Mouse (Mus musculus): ENCODE measurements around the gene Lrg1.

The Lrg1 gene

DNA sequence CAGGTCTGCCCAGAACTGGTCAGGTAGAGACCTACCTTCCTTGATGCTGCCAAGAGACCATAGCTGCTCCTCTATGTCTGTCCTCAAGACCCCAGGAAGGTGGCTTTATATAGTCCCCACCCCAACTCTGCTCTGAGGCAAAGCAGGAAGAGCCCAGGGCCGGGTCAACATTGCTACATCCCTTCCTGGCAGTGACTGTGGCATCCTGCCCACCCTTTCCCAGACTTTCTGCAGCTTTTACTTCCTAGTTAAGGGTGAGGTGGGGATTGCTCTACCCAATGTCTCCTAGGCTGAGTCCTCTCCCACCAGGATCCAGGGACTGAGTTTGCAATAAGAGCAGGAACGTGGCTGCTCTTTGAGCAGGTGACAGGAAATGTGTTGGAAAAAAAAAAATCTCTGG, at the start of gene Lrg1:
Gene Lrg1, minus strand, starts transcription at position 176 of the 400 bp plus-strand sequence.
- DNase-seq (ENCODE audit: low spot score): no peak

DNA sequence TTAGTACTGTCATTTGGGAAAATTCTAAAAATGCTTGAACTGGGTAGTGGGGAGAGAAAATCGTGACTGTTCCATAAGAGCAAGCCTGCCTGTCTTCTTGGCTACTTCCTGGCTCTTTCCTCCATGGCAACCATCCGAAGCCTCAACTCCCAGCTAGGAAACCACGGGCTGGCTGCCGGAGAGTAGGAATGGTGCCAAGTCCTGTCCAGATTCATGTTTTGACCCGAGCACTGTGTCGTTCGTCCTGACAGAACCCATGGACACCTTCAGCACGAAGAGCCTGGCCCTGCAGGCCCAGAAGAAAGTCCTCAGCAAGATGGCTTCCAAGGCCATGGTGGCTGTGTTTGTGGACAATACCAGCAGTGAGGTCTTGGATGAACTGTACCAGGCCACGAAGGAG, 49.7 kb upstream of the Lrg1 start:
- no peak for DNase-seq (ENCODE audit: low spot score)

DNA sequence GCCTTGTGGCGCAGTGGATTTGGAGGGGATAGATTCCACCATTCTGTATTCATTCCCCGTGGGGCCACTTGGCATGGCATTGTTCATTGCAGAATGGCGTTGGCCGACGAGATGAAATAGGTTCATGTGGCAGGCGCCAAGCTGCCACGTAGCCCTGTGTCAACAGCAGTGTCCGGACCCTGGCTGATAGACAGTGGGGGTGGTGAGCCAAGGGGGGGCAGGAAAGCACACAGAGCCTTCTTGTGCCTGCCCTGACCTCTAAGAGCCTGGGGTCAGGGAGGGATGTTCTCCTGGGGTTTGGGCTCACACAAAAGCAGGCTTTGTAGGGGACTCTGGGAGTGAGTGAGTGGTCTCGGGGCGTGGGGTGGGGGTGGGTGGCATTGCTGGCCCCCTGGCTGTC, 48.8 kb upstream of the Lrg1 start:
- no peak for DNase-seq (ENCODE audit: low spot score)

DNA sequence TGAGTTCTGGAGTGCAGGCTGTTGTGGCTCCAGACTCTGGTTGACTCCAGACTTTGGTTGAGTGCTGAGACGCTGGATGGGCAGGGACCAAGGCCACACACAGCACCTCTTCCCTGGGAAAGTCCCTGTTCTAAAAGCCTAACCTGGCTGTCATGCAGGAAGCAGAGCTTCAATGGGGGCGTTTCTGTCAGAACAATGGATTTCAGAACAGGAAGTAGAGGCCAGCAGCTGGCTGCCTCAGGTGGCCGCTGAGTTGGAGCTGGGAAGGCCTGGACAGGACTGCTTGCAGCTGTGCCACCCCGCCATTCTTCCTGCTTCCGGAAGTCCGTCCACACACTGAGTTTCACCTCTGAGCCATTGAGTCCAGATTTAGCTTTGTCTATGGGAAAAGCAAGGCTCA, 48.0 kb upstream of the Lrg1 start:
- no peak for DNase-seq (ENCODE audit: low spot score)

DNA sequence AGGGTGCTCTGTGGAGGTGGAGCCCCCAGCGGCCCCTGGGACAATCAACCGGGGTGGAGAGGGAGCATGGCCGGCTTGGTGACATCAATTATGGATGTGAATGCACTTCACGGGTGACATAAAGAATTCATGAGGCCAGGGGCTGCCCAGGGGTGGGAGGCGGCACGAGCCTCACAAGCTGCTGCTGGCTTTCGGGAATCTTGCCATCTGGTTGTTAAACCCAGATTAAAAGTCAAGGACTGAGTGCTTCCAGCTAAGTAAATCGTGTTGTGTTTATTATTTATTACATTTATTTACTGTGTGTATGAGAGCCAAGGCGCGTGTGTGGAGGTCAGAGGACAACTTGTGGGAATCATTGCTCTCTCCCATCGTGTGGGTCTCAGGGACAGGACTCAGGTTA, 43.9 kb upstream of the Lrg1 start:
- no peak for DNase-seq (ENCODE audit: low spot score)

DNA sequence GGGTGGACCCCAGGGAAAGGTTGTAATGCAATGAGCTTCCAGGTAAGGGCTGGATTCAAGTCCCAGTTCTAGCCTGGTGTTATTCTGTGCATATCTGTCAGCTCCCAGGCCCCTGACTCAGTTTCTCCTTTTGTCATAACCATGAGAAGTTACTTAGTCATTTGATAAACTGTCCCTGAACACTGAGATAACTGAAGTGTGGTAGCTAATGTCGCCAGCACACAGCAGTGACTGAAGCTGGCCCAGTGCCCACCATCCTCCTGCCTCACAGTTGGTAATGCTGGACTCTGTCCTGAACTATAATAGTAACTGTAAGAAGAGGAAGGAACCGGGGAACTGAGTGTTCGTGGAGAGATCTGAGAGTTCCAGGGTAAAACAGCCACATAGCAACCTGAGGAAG, 42.7 kb upstream of the Lrg1 start:
- no peak for DNase-seq (ENCODE audit: low spot score)

DNA sequence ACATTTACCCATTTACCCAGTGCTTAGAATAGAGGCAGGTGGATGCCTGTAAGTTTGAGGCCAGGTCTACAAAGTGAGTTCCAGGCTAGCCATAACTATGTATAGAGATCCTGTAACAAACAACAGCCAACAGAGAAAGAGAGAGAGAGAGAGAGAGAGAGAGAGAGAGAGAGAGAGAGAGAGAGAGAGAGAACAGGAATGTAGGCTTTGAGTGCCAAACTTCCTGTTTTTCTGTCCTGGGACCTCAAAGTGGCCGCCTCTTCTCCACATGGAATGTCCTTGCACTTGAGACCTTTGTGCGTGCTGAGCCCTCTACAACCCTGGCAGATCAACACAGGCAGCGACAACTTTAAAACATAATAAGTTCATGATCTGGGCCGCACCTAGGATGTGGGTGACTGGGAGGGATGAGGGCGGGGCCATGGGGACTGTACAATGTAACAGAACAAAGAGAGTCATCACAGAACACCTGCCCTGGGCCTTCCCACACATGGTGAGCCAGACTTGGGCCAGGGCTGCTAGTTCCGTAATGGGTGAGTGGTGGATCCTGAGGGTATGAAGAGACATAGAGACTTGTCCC, 41.8 kb upstream of the Lrg1 start:
- DNase-seq (ENCODE audit: low spot score): no peak

DNA sequence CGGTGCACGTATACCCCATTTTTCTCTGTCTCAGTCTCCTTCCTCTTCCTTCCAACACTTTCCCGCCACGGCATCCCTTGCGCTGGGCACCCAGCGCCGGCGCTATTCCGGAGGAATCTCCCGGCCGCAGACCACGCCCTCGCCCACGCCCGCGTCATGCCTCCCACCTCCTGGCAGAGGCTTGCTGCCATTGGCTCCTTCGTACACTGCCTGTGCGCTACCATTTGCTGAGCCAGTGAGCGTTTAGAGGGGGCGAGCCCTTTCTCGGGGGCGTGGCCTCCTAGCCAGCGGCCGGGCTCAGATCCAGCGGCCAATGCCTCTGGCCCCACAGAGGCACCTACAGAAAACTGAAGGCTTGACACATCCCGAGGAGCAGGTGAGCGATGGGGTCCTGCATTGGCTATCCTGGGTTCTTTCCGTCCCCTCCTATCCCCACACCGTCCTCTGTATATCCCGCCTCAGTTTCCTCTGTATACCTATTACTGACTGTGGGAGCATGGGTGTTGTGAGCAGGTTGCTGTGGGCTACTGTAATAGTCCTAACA, 40.5 kb upstream of the Lrg1 start, which contains the start of gene Tnfaip8l1:
Gene Tnfaip8l1, plus strand, starts transcription at position 247 of the 544 bp plus-strand sequence.
- DNase-seq (ENCODE audit: low spot score): peak; percentile 85

DNA sequence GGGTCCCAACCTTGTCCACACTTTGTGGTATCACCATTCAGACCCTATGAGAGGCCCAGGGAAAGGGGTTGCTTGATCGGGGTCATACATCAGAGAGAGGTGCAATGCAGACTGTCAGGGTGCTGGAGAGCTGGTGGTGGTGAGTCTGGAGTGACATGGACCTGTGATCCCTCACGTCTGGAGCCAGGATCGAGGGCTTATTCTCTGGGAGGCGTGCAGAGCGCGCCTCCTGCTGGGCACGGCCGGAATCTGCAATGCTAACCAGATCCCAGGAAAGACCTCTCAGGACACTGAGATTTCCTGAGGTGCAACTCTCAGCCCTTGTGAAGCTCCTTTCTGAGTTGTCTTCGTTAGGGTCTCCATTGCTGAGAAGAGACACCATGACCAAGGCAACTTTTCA, 37.9 kb upstream of the Lrg1 start:
- no peak for DNase-seq (ENCODE audit: low spot score)

DNA sequence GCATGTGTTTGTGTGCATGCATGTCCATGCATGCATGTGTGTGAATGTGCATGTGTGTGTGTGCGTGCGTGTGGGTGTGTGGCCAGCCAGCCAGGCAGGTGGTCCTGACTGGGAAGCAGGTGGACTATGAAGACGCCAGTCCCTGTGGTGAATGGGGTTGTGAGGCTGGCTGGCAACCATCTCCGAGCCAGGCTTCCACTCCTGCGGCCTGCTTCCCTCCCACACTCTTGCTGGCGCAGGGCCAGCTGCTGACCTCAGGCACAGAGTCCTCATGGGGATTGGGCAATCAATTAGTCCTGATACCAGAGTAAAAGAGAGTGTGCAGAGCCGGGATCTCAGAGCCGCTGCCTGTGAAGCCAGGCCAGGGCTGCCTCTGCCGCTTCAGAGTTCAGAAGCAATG, 31.8 kb upstream of the Lrg1 start:
- no peak for DNase-seq (ENCODE audit: low spot score)

DNA sequence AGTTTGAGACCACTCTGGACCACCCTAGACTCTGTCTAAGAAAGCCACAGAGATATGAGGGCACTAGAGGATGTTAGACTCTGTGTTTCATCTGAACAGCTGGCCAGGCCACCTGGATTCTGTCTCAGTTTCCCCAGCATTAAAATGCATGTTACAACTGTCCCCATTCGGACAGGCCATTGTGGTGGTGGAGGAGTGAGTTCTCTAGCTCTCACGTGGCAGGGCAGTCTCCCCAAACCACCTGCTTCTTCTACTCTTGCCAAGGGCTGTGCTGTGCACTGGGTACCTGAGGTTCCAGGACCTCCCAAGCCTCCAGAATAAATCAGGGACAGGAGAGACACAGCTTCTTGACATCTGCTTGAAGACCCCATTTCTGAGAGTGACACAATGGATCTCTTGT, 28.1 kb upstream of the Lrg1 start:
- DNase-seq (ENCODE audit: low spot score): no peak

DNA sequence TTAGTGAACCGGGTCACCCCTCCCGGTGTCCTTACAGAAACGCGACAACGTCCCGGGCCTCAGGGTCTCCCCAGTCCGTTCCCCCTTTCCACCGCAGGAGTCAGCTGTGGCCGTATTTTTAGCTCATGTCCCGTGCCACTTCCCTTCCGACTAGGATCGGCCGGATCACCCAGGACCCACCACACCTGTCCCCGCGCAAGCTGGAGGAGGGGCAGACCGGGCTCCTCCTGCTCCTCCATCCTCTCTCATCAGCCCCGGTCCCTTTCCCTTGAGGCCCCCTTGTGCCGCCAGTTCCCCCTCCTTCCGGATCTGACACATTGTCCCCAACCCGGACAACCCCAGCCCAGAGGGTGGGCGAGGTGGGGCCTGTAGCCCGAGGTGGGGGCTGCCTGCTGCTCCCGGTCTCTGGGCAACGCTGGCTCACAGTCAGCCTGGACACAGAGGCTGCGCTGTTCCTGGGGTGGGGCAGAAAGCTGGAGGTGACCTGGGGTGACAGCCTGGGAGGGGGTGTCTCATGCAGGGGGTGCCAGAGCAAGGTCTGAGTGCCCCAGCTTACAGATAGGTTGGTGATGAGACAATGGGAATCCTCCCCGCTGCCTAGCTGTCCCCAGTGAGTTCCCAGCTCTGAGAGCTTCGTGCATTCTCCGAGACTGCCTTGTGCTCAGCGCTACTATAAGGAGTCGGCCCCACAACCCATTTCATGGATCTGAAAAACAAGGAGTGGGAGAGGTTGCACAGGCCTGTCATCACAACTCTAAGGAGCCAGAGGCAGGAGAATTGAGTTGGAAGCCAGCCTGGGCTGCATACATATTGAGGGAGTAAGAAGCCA, 27.2 kb upstream of the Lrg1 start:
- DNase-seq (ENCODE audit: low spot score): no peak

DNA sequence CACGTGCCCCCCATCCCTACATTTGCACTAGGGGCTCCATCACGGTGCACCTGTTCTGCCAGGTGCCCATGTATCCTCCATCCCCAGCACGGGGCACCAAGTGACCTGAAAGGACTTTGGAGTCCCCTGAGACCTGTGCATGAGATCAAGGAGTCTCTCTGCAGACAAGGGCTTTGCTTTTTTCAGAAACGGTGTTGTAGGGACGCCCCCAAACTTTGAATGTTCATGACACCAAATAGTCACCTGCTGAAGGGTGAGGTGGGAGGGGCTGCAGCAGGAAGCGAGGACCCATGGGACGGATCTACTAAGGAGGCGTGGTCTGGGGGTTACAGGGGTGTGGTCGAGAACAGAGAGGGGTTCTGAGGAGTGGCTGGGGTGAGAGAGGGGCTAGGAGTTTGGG, 26.5 kb upstream of the Lrg1 start:
- DNase-seq (ENCODE audit: low spot score): no peak

DNA sequence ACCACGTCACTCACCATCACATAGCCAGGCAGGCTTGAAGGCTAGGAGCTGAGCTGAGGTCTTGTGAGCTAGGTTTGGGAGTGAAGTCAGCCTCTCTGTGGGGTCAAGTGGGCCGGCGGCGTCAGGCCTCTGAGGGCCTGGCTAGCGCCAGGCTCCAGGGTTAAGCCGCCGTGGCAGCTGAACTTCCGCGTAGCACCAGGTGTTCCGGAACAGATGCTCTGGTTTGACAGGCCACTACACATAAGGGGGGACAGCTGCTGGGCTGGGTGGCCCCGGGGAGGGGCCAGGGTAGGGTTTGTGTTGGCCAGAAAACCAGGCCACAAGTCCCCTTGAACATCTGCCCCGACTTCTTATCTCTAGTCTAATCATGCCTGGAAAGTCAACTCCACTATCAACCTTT, 25.6 kb upstream of the Lrg1 start:
- no peak for DNase-seq (ENCODE audit: low spot score)

DNA sequence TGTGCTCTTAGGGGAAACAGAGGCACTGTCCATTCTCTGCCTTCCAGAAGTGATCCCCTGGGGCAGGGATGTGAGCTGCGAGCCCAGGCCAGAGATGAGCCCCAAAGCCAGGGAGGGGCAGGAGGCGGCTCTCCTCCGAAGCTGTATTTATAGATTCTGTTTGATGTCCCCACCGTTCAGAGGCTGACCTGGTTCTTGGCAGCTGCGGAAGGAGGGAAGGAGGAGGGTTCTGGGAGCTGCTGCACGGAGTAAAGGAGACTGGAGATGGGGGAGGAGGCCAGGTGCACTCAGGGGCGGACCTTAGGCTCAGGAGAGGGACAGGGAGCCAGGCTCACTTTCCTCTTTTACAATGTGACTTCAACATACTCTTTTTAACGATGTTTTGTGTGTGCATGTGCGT, 24.3 kb upstream of the Lrg1 start:
- DNase-seq (ENCODE audit: low spot score): no peak

DNA sequence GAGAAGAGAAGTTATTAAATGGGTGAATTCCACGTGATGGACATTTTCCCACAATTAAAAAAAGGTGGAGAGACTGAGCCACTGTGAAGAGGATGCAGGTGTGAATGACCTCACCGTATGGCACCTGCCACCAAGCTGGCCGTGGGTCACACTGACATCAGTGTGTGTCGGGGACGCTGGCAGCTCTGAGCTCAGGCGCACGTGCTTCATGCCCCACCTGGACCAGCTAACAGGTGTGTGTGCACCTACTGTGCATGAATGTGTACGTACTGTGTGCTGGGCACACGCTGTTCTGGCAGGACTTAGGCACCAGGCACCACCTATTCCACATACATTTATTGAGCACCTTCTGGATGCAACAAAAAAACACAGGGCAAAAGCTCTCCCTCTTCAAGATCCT, 22.7 kb upstream of the Lrg1 start:
- DNase-seq (ENCODE audit: low spot score): no peak

DNA sequence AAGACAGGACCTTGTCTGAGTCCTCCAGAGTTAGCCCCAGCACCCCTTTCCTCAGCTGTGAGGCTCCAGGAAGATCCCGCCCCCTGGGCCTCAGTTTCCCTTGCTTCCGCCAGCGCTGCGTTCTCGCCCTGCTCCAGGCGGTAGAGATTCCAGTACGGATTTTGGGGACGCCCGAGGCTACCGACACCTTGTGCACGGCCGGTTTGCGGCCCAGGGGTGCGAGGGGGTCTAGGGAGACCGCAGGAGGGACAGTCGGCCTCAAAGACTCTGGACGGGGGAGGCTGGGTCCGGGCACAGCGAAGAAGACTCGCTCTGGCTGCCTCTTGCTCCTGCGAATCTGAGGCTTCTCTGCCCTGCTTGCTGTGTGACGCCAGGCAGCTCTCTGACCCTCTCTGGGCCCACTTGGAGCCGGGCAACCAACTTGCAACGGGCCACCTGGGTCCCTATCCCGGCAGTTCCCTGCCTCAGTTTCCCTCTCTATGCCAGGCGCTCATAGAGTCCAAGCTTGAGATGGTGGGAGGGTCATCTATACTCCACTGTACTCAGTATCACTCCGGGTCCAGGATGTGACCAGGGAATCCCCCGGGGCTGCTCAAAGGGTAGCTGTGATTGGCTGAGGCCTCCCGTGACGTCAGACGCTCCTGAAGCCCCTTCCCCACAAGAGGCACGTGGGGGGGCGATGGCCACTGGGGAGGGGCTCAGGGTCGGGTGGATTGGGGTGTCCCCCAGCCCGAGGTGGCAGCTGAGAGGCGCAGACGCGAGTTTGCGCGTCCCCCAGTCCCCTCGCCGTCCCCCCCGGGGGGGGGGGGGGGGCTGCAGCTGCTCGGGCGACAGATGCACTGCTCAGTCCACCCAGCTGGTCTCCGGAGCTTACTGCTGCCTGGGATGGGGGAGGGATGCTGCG, 20.2 kb upstream of the Lrg1 start:
- DNase-seq (ENCODE audit: low spot score): no peak

DNA sequence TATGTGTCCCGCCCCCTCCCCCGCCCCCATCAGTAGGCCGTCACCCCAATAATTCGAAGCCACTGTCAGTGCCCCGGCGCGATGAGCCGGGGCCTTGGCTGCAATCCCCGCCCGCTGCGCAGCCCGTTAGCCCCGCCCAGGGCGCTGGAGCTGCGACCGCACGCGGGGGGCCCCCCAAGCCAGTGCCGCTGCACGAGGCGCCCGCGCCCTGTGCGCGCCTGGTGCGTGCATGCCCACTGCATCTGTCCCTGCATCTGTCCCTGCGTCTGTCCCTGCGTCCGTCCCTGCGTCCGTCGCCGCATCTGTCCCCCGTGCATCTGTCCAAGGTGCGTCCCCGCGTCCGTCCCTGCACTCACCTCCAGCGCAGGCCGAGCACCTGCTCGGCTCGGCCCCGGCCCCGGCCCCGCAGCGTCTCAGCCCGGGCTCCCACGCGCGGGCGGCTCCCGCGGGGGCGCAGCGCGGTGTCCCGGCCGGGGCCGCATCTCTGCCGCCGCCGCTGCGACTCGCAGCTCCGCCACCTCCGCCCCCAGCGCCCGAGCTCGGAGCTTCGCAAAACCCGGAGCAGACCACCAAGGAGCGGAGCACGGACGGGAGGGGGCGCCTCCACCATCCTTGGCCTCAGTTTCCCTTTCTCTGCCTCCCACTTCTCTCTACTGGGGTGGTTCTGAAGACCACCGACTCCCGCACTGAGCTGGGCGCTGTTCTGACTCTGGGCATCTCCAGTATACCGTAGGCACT, 18.2 kb upstream of the Lrg1 start, which contains the start of gene Sema6b:
Gene Sema6b, minus strand, starts transcription at position 486 of the 738 bp plus-strand sequence.
- no peak for DNase-seq (ENCODE audit: low spot score)

DNA sequence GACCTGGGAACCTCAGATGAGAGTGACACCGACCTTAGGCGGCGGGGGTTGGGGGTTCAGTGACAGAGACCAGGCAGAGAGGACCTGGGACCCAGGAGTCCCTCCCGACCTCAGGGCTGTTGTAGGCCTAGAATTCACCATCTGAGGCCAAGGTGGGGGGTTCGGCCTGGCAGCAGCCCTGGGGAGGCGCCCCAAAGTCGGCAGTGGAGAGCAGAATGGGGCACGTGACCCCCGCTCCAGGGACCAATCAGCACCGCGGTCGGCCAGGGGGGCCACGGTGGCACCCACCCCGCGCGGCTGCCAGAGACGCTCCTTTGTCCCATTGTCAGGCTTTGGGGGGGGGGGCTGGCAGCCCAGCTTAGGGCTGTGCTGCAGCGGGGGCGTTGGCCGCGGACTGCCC, 17.6 kb upstream of the Lrg1 start:
- DNase-seq (ENCODE audit: low spot score): no peak

DNA sequence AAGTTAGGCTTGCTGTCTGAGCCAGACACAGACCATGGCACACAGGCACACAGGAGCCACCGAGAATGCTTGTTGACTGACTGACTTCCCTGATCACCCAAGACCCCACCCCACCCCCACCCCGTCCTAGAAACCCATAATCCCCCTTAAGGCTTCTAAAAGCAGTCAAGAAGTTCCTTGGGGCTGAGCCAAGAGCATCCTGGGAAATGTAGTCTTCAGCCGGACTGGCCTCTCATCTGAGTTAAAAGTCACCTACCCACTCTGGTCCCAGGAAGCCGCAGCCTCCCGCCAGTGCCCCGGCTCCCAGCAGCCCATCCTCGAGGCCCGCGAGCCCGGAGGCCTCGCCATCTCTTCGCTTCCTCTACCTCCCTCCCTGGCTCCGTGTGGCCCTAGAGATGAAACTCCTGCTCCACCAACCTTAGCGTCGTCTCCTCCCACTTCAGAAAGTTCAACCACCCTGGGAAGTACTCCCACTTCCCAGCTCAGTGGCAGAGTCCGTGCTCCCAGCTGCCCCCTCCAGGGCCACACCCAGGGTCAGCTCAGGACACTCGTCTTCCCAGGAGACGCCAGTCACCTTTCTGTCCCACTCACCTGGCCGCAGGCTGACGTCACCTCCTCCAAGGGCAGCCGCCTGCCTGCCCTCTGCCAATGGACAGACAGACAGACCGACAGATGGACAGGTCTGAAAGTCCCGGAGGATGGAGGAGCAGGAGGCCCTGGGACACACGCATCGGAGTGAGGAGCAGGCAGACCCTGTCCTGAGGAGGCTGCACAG, 16.2 kb upstream of the Lrg1 start:
- no peak for DNase-seq (ENCODE audit: low spot score)

DNA sequence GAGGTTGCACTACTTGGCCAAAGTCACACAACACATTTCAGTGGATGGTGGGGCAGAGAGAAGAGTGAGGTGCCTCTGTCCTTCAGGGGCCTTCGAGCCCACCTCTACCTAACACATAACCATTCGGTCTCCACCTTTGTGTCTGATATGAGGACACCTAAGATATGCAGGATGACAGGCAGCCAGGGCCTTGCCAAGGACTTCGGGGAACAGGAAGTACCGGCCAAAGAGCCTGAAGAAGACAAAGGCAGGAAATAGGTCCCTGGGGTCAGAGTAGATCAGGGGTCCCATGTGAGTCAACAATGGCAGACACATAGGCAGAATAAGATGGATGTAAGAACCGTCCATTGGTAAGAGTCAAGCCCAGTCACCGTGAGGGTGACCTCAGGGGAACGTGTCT, 14.8 kb upstream of the Lrg1 start:
- no peak for DNase-seq (ENCODE audit: low spot score)
